Mouse (Mus musculus) hindbrain, postnatal 0 days (tissue): Measurements from ENCODE around the gene Zfp90. TPM values are rescaled to one million over a fixed set of nuclear protein-coding genes. Genes with fewer than 3 reads are reported as not detected.

Experiments used
- ATAC-seq: fragments of 200-750 bp; cut with Nextera tagmentation; 2 replicates; pipeline ENCODE4 v1.8.0; 2017; ENCODE audit warnings: mild to moderate bottlenecking, moderate TSS enrichment, moderate library complexity
- DNase-seq: peaks from one replicate; pipeline ENCODE4 v3.0.0-alpha.2; 2015; ENCODE audit warnings: low spot score
- H3K27ac ChIP-seq: fragments of 300-500 bp; sonication (generic); 2 replicates; pipeline ENCODE4 v1.5.1; 2014; ENCODE audit warnings: mild to moderate bottlenecking
- H3K27me3 ChIP-seq: fragments of 300-500 bp; sonication (generic); 2 replicates; pipeline ENCODE4 v1.6.1; 2014; ENCODE audit warnings: low read length, mixed read lengths; ENCODE audit not compliant: insufficient read depth
- H3K36me3 ChIP-seq: fragments of 300-500 bp; sonication (generic); 2 replicates; pipeline ENCODE4 v1.6.1; 2014; ENCODE audit warnings: low read length, mixed read lengths; ENCODE audit not compliant: insufficient read depth
- H3K4me1 ChIP-seq: fragments of 300-500 bp; sonication (generic); 2 replicates; pipeline ENCODE4 v1.6.1; 2014; ENCODE audit warnings: antibody characterized with exemption, low read length, mixed read lengths; ENCODE audit not compliant: insufficient read depth
- H3K4me2 ChIP-seq: fragments of 300-500 bp; sonication (generic); 2 replicates; pipeline ENCODE4 v1.6.1; 2014; ENCODE audit warnings: low read depth, mild to moderate bottlenecking, low read length, moderate library complexity, mixed read lengths
- H3K4me3 ChIP-seq: fragments of 300-500 bp; sonication (generic); 2 replicates; pipeline ENCODE4 v1.5.1; 2014; ENCODE audit warnings: low read length
- H3K9ac ChIP-seq: fragments of 300-500 bp; sonication (generic); replicated peaks from 2 replicates; pipeline ENCODE4 v1.6.1; 2014; ENCODE audit warnings: mild to moderate bottlenecking, low read length, moderate library complexity, mixed read lengths
- H3K9me3 ChIP-seq: fragments of 300-500 bp; sonication (generic); 2 replicates; pipeline ENCODE4 v1.6.1; 2016; ENCODE audit warnings: low read length, mixed read lengths
- CTCF ChIP-seq: IDR thresholded peaks from 2 replicates; pipeline ENCODE4 v1.5.1; 2016; ENCODE audit warnings: antibody characterized with exemption, control low read depth, low read depth
- WGBS: fragments of 180-500 bp; shearing (Covaris S2); extraction: QIAGEN DNeasy Blood & Tissue Kit; methylation state at CpG from one replicate; pipeline ENCODE4 v1.1.7; 2014; 5-methylcytosine and 5-hydroxymethylcytosine counted together
- polyA plus RNA-seq: library from polyadenylated mRNA; unstranded; fragments of >200 nt; fragmentation: Nextera tagmentation; extraction: Ambion mirVana; gene quantifications from 2 replicates; pipeline ENCODE4 v1.2.1, GENCODE M21; 2015
- total RNA-seq: library from RNA; depleted of rRNA; stranded (reverse); fragments of >200 nt; gene quantifications from 2 replicates; pipeline ENCODE4 v1.2.3, GENCODE M21; 2014

Zfp90 gene
- total and polyA plus RNA-seq, 2 experiments from 2014 or later: 22.6 to 32.2 TPM

- H3K9ac ChIP-seq: 0 out of 2 replicates have a peak overlapping the region, but pooled peaks have one; percentile 24
- ATAC-seq: peak; percentile 75
- peak overlapping the region; percentile 64 for H3K4me2 ChIP-seq
- no peaks in the 10 kb centered on the region for H3K36me3 ChIP-seq
- H3K4me1 ChIP-seq: no peaks in the 10 kb centered on the region
- H3K4me3 ChIP-seq: peak overlapping the region; percentile 32
- WGBS: 8% methylated on average over 20 of the region's 20 CpGs
- H3K27ac ChIP-seq: no peak overlapping the region
- peak; percentile 100 for TF ChIP-seq CTCF
- H3K9me3 ChIP-seq: no peaks in the 10 kb centered on the region
- no peaks in the 10 kb centered on the region for H3K27me3 ChIP-seq
- peak; percentile 94 for DNase-seq
These were observed 17.9 kb downstream of the Zfp90 start for GRCm38 (mm10) chr8:106432954-106433570.

GRCm38 (mm10) chr8:106433667-106434066, 18.5 kb downstream of the Zfp90 start:
- WGBS: 25% methylated on average over 1 of the region's 1 CpGs
- DNase-seq (no peak), ATAC-seq (no peak)
- H3K27ac ChIP-seq: no peak overlapping the region
- TF ChIP-seq CTCF: no peak
- no peaks in the 10 kb centered on the region for H3K27me3 ChIP-seq
- no peaks in the 10 kb centered on the region for H3K9me3 ChIP-seq
- no peak overlapping the region for H3K9ac ChIP-seq
- H3K4me3 ChIP-seq: no peak overlapping the region
- no peak overlapping the region for H3K4me2 ChIP-seq
- H3K4me1 ChIP-seq: no peaks in the 10 kb centered on the region
- no peaks in the 10 kb centered on the region for H3K36me3 ChIP-seq

GRCm38 (mm10) chr8:106437781-106438180, 22.7 kb downstream of the Zfp90 start:
- no peak overlapping the region for H3K9ac ChIP-seq
- H3K4me1 ChIP-seq: no peaks in the 10 kb centered on the region
- H3K4me3 ChIP-seq: no peak overlapping the region
- no peaks in the 10 kb centered on the region for H3K27me3 ChIP-seq
- no peaks in the 10 kb centered on the region for H3K9me3 ChIP-seq
- no peak overlapping the region for H3K4me2 ChIP-seq
- H3K27ac ChIP-seq: no peak overlapping the region
- DNase-seq (peak; percentile 28), ATAC-seq (peak; percentile 66; the same call in 1 of the 2 replicates)
- 42% methylated on average over 3 of the region's 3 CpGs for WGBS
- no peak for TF ChIP-seq CTCF
- no peaks in the 10 kb centered on the region for H3K36me3 ChIP-seq

GRCm38 (mm10) chr8:106440146-106440545, 25.0 kb downstream of the Zfp90 start:
- 87% methylated on average over 3 of the region's 3 CpGs for WGBS

GRCm38 (mm10) chr8:106442740-106443139, 27.6 kb downstream of the Zfp90 start:
- Histone ChIP-seq H3K9me3 (no peaks in the 10 kb centered on the region), H3K27me3 (no peaks in the 10 kb centered on the region), H3K4me1 (no peaks in the 10 kb centered on the region), H3K36me3 (no peaks in the 10 kb centered on the region), H3K4me2 (no peak overlapping the region), H3K9ac (no peak overlapping the region), H3K27ac (no peak overlapping the region), H3K4me3 (no peak overlapping the region)
- 88% methylated on average over 1 of the region's 1 CpGs for WGBS
- no peak for TF ChIP-seq CTCF
- ATAC-seq (no peak), DNase-seq (no peak)

More at GRCm38 (mm10) chr8:106440146-106440545, 25.0 kb downstream of the Zfp90 start:
- Histone ChIP-seq H3K27ac (no peak overlapping the region), H3K36me3 (no peaks in the 10 kb centered on the region), H3K4me3 (no peak overlapping the region), H3K4me2 (no peak overlapping the region), H3K4me1 (no peaks in the 10 kb centered on the region), H3K9ac (no peak overlapping the region), H3K9me3 (no peaks in the 10 kb centered on the region), H3K27me3 (no peaks in the 10 kb centered on the region)
- DNase-seq (no peak), ATAC-seq (no peak)
- TF ChIP-seq CTCF: no peak

- Histone ChIP-seq H3K4me1 (no peaks in the 10 kb centered on the region), H3K4me2 (no peak overlapping the region), H3K9ac (no peak overlapping the region), H3K4me3 (no peak overlapping the region), H3K27me3 (no peaks in the 10 kb centered on the region), H3K27ac (no peak overlapping the region), H3K36me3 (no peaks in the 10 kb centered on the region), H3K9me3 (no peaks in the 10 kb centered on the region)
- DNase-seq (no peak), ATAC-seq (no peak)
- WGBS: 74% methylated on average over 6 of the region's 6 CpGs
- TF ChIP-seq CTCF: no peak
These were observed 36.4 kb downstream of the Zfp90 start for GRCm38 (mm10) chr8:106451301-106452085.
